Mouse (Mus musculus) heart, adult 2 months (tissue): Measurements from ENCODE around the gene Tk1. TPM values are rescaled to one million over a fixed set of nuclear protein-coding genes. Genes with fewer than 3 reads are reported as not detected.
A peak's percentile ranks its signal among the peaks of the same experiment; 100 is the strongest.

Experiments
- DNase-seq, 2 experiments: peaks; one replicate each; pipeline ENCODE4 v3.0.0; 2021
- H3K27ac ChIP-seq: fragments of 200-600 bp; 2 replicates; pipeline ENCODE4 v1.8.1; 2022
- H3K27me3 ChIP-seq: fragments of 200-500 bp; 2 replicates; pipeline ENCODE4 v1.6.1; 2012; ENCODE audit warnings: mild to moderate bottlenecking, low read length, inconsistent platforms, mixed read lengths; ENCODE audit not compliant: control insufficient read depth, insufficient read depth
- H3K36me3 ChIP-seq: fragments of 200-500 bp; 2 replicates; pipeline ENCODE4 v1.6.1; 2012; ENCODE audit warnings: low read length, inconsistent platforms; ENCODE audit not compliant: control insufficient read depth, insufficient read depth
- H3K4me1 ChIP-seq: fragments of 200-500 bp; 2 replicates; pipeline ENCODE4 v1.6.1; 2011; ENCODE audit warnings: low read length; ENCODE audit not compliant: control insufficient read depth, insufficient read depth
- H3K4me3 ChIP-seq: fragments of 200-600 bp; 2 replicates; pipeline ENCODE4 v1.8.1; 2022
- H3K79me2 ChIP-seq: fragments of 200-500 bp; replicated peaks from 2 replicates; pipeline ENCODE4 v1.6.1; 2012; ENCODE audit warnings: mild to moderate bottlenecking, inconsistent platforms, low read length, moderate library complexity, mixed read lengths; ENCODE audit not compliant: control insufficient read depth, insufficient read depth
- H3K9ac ChIP-seq: fragments of 200-500 bp; 2 replicates; pipeline ENCODE4 v1.6.1; 2012; ENCODE audit warnings: low read depth, mild to moderate bottlenecking, control low read depth, inconsistent platforms, low read length, mixed read lengths
- CTCF ChIP-seq: fragments of 200-600 bp; IDR thresholded peaks from 2 replicates; pipeline ENCODE4 v1.8.1; 2022; ENCODE audit warnings: antibody characterized with exemption, mild to moderate bottlenecking, moderate library complexity
- EP300 ChIP-seq: fragments of 200-500 bp; IDR thresholded peaks from 2 replicates; pipeline ENCODE4 v1.6.1; 2011; ENCODE audit warnings: low read depth, low read length, control low read depth; ENCODE audit not compliant: insufficient read depth
- POLR2A ChIP-seq: fragments of 200-500 bp; IDR thresholded peaks from 2 replicates; pipeline ENCODE4 v1.6.1; 2011; ENCODE audit warnings: mild to moderate bottlenecking, low read depth, low read length, control low read depth; ENCODE audit not compliant: insufficient read depth
- WGBS: fragments of 180-500 bp; shearing (Covaris S2); methylation state at CpG from one replicate; pipeline ENCODE4 v1.1.7; 2018; 5-methylcytosine and 5-hydroxymethylcytosine counted together
- intact Hi-C: fragments of 180-260 bp; cut with DNase I; formaldehyde crosslinking; loops from one replicate; pipeline ENCODE4 v1.15.1; 2025
- polyA plus RNA-seq: library from polyadenylated mRNA; depleted of rRNA; stranded (reverse); fragments of >200 nt; gene quantifications from 2 replicates; pipeline ENCODE4 v1.2.3, GENCODE M21; 2012
- total RNA-seq, 2 experiments: library from RNA; stranded (reverse); gene quantifications; 2 replicates each; pipeline ENCODE4 v1.2.3; 2021

Tk1 gene
- total and polyA plus RNA-seq, 3 experiments, result 1.9 to 3.0 (median 2.0) TPM

DNA sequence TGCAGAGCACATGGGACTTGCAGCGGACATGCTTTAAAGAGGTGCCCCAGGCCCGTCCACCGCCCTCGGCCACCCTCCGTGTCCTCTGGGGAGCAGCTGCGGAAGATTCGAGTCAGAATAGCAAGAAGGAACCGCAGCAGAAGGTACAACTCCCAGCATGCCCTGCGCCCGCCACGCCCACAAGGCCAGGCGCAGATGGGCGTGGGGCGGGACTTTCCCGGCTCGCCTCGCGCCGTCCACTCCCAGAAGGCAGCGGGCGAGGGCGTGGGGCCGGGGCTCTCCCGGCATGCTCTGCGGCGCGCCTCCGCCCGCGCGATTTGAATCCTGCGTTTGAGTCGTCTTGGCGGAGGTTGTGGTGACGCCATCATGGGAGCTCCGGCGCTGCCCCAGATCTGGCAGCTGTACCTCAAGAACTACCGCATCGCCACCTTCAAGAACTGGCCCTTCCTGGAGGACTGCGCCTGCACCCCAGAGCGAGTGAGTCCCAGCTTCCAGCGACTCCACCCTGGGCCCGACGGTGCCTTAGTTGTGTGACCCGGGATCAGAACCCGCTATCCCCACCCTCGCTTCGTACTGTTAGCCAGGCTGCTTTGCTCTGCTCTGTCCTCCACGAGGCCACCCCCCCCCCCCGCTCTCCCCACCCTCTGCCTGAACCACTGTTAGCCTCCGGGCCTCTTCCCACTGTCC, 23.2 kb upstream of the Tk1 start, which contains the start of gene Birc5:
TSS of gene Birc5 (plus strand) at position 267 of the 687 bp plus-strand sequence.
- WGBS, result under 1% methylated on average over 51 of the region's 51 CpGs
- intact Hi-C loops, result no loop called here
- TF ChIP-seq POLR2A (peak; percentile 95), CTCF (peak; percentile 32; the same call in 1 of the 2 replicates), EP300 (peak; percentile 90; the same call in 1 of the 2 replicates)
- H3K27ac ChIP-seq, result peak within 1 kb of the TSS; percentile 87
- no peaks in the 10 kb centered on the region for H3K27me3 ChIP-seq
- peak within 1 kb of the TSS; percentile 56 for H3K4me3 ChIP-seq
- peak within 1 kb of the TSS; percentile 77 for H3K9ac ChIP-seq
- DNase-seq, result peak; percentile 97 to 99
- H3K79me2 ChIP-seq, result no peaks in the 10 kb centered on the region
- H3K36me3 ChIP-seq, result no peaks in the 10 kb centered on the region
- H3K4me1 ChIP-seq, result peaks cover 2% of the 10 kb centered on the region

DNA sequence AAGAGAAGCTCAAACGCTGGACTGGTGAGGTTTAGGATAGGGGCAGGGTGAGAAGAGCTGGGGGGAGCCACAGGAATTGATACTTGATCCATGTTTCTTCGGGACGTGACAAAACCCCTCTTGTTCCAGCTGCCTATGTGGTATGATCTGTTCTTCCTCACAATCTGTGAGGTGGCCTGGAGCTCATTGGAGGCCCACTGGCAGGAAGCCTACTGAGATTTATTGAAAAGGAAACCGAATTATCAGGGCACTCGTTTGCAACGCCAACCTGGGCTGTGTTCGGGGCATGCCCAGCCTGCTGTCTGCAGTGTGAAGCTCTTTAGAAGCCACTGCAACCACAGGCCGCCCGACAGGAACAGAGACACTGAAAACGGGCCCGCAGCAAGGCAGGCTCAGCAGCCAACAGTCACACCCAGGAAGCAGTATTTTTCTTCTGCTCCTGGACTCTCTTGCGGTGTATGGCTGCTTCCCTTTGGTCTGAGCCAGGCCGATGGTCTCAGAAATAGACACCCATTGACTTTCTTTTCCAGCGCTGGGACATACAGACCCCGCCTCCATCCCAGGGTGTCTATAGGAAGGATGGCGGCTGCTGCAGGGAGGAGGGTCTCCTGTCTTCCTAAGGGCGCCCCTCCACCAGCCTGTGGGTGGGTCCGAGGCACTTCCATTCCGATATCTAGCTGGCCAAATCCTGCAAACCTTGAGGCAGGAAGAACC, 22.5 kb upstream of the Tk1 start:
- Histone ChIP-seq H3K4me3 (peak overlapping the region; percentile 56), H3K79me2 (no peaks in the 10 kb centered on the region), H3K36me3 (no peaks in the 10 kb centered on the region), H3K27me3 (no peaks in the 10 kb centered on the region), H3K9ac (peak overlapping the region; percentile 77), H3K27ac (peak overlapping the region; percentile 87), H3K4me1 (peaks cover 2% of the 10 kb centered on the region)
- 4% methylated on average over 19 of the region's 19 CpGs for WGBS
- peak; percentile 48 to 65 for DNase-seq
- intact Hi-C loops, result no loop called here
- TF ChIP-seq CTCF (no peak), EP300 (no peak), POLR2A (no peak)

DNA sequence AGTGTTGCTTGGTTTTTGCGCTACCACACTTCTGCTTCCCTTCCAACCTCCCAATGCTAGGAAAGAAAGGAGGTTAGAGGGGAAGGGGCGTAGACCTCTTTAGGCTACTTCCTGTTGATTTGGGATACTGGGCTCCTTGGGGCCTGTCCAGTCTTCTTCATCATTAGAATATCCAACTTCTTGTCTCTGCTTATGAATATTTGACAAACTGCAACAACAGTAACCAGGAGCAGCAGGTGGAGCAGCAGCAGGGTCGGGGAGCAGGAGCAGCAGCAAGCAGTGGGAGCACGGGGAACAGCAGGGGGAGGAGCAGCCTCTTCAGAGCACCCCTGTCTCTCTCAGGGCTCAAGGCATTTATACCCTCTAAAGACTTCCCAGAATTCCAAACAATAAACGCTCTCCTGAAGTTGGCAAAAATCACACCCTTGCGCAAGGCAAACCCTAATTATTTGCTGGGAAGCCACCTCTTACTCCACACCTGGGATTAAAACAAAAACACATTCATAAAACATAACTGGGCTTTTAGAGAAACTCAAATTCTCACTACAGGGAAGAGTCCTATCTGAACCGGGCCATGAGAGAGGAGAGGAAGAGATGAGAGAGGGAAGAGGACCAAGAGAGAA, 21.8 kb upstream of the Tk1 start:
- Histone ChIP-seq H3K9ac (no peak overlapping the region), H3K27me3 (no peaks in the 10 kb centered on the region), H3K79me2 (no peaks in the 10 kb centered on the region), H3K4me1 (peaks cover 2% of the 10 kb centered on the region), H3K4me3 (no peak overlapping the region; the same call in 1 of the 2 replicates), H3K27ac (peak overlapping the region; percentile 87), H3K36me3 (no peaks in the 10 kb centered on the region)
- no peak for DNase-seq
- intact Hi-C loops, result no loop called here
- TF ChIP-seq CTCF, result no peak
- TF ChIP-seq POLR2A, result no peak
- no peak for TF ChIP-seq EP300
- 66% methylated on average over 7 of the region's 7 CpGs for WGBS

DNA sequence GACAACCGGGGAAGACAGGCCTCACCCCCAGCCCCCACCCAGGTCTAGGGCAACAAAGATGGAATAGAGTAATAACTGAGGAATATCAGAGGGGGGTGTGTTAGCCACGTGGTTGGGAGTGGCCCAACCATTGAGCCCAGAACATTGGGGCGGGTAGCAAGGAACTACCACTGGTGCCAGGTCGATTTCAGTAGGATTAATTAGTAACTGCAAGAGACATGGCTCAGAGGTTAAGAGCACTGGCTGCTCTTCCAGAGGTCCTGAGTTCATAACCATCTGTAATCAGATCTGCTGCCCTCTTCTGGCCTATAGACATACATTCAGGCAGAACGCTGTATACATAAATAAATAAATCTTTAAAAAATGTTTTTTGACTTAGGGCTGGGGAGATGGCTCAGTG, 20.7 kb upstream of the Tk1 start:
- H3K27ac ChIP-seq, result no peak overlapping the region
- H3K27me3 ChIP-seq, result no peaks in the 10 kb centered on the region
- H3K4me3 ChIP-seq, result no peak overlapping the region
- no peak overlapping the region for H3K9ac ChIP-seq
- peaks cover 2% of the 10 kb centered on the region for H3K4me1 ChIP-seq
- no peaks in the 10 kb centered on the region for H3K79me2 ChIP-seq
- intact Hi-C loops, result no loop called here
- TF ChIP-seq POLR2A, result no peak
- peak; percentile 64 for TF ChIP-seq CTCF
- no peaks in the 10 kb centered on the region for H3K36me3 ChIP-seq
- DNase-seq, result no peak
- WGBS, result 51% methylated on average over 5 of the region's 5 CpGs

DNA sequence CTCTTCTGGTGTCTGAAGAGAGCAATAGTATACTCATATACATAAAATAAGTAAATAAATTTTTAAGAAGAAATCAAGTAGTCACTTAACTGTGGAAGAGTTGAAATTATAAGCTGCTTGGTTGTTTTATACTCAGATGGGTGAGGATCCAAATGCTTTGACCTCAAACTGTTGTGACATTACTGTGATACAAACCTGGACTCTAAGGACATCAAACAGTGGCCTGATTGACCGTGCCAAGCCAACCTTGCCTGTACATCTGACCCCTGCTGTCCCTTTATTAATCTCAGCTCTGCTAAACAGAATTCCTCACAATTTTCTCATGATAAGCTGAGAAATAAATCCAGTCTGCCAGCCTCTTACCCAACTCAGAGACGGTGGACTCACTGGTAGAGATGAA, 19.8 kb upstream of the Tk1 start:
- H3K36me3 ChIP-seq, result no peaks in the 10 kb centered on the region
- no peaks in the 10 kb centered on the region for H3K27me3 ChIP-seq
- WGBS, result 81% methylated on average over 2 of the region's 2 CpGs
- H3K79me2 ChIP-seq, result no peaks in the 10 kb centered on the region
- intact Hi-C loops, result no loop called here
- H3K4me3 ChIP-seq, result no peak overlapping the region
- peaks cover 2% of the 10 kb centered on the region for H3K4me1 ChIP-seq
- H3K27ac ChIP-seq, result no peak overlapping the region
- TF ChIP-seq EP300 (no peak), POLR2A (no peak), CTCF (no peak)
- H3K9ac ChIP-seq, result no peak overlapping the region
- DNase-seq, result no peak
